Mouse (Mus musculus) testis, postnatal 10 days (tissue): Measurements from ENCODE around the gene Camta2.

Experiments used
- DNase-seq: peaks from one replicate; pipeline ENCODE4 v3.0.0; 2021; ENCODE audit warnings: low spot score

Gene Camta2

GRCm38 (mm10) chr11:70663957-70664356 is 23.9 kb downstream of the Camta2 start:
- no peak for DNase-seq

GRCm38 (mm10) chr11:70663101-70663500 is 24.8 kb downstream of the Camta2 start:
- DNase-seq: no peak

GRCm38 (mm10) chr11:70660571-70660970 is 27.3 kb downstream of the Camta2 start:
- DNase-seq: no peak

- DNase-seq: no peak
Measured at GRCm38 (mm10) chr11:70658942-70659341, 29.0 kb downstream of the Camta2 start.

GRCm38 (mm10) chr11:70658521-70658920 is 29.4 kb downstream of the Camta2 start:
- DNase-seq: no peak

GRCm38 (mm10) chr11:70657991-70658390 is 29.9 kb downstream of the Camta2 start:
- no peak for DNase-seq

GRCm38 (mm10) chr11:70657573-70657972 is 30.3 kb downstream of the Camta2 start:
- no peak for DNase-seq

GRCm38 (mm10) chr11:70656964-70657363 is 30.9 kb downstream of the Camta2 start, which contains the start of gene Eno3:
Gene Eno3 (plus strand): TSS chr11:70657202.
- DNase-seq: peak; percentile 73

GRCm38 (mm10) chr11:70656456-70656927 is 31.4 kb downstream of the Camta2 start:
- DNase-seq: peak; percentile 78

GRCm38 (mm10) chr11:70655571-70656455 is 32.1 kb downstream of the Camta2 start:
- DNase-seq: peak; percentile 80

- DNase-seq: peak; percentile 90
Measured at GRCm38 (mm10) chr11:70654923-70655570, 32.9 kb downstream of the Camta2 start.

- peak; percentile 87 for DNase-seq
Measured at GRCm38 (mm10) chr11:70654198-70654922, 33.5 kb downstream of the Camta2 start, which contains the start of gene Pfn1. Gene Pfn1 (minus strand): TSS chr11:70654644.

- DNase-seq: peak; percentile 83
Measured at GRCm38 (mm10) chr11:70653345-70654197, 34.3 kb downstream of the Camta2 start.

GRCm38 (mm10) chr11:70652884-70653344 is 35.0 kb downstream of the Camta2 start:
- DNase-seq: no peak

GRCm38 (mm10) chr11:70652029-70652883 is 35.6 kb downstream of the Camta2 start:
- DNase-seq: no peak

GRCm38 (mm10) chr11:70651391-70651790 is 36.5 kb downstream of the Camta2 start:
- DNase-seq: no peak

GRCm38 (mm10) chr11:70650322-70651175 is 37.4 kb downstream of the Camta2 start:
- no peak for DNase-seq

- no peak for DNase-seq
Measured at GRCm38 (mm10) chr11:70649185-70649734, 38.6 kb downstream of the Camta2 start.

- no peak for DNase-seq
Measured at GRCm38 (mm10) chr11:70648512-70648911, 39.4 kb downstream of the Camta2 start.
